Mouse (Mus musculus): ENCODE measurements around the gene Eps8. TPM values are rescaled to one million over a fixed set of nuclear protein-coding genes. Genes with fewer than 3 reads are reported as not detected.

Eps8 gene
- polyA plus RNA-seq, 1 experiment from 2014 or later, result 5.5 TPM

GRCm38 (mm10) chr6:137514872-137515271, 139.8 kb downstream of the Eps8 start:
- no peaks in the 10 kb centered on the region for H3K27me3 ChIP-seq (ENCODE audit: low read depth, poor library complexity, severe bottlenecking)
- H3K4me1 ChIP-seq, result peaks cover 2% of the 10 kb centered on the region; the same call in 1 of the 2 replicates
- H3K36me3 ChIP-seq, result no peaks in the 10 kb centered on the region
- no peak overlapping the region for H3K4me3 ChIP-seq
- 91% methylated on average over 4 of the region's 4 CpGs for WGBS
- H3K9me3 ChIP-seq (replicated peaks), result no peaks in the 10 kb centered on the region
- no peak for DNase-seq (ENCODE audit: low spot score)
- H3K27ac ChIP-seq (replicated peaks), result no peak overlapping the region

- WGBS, result 91% methylated on average over 5 of the region's 5 CpGs
These were observed 141.9 kb downstream of the Eps8 start for GRCm38 (mm10) chr6:137512753-137513152.

GRCm38 (mm10) chr6:137509341-137510045, 145.2 kb downstream of the Eps8 start:
- no peaks in the 10 kb centered on the region for H3K9me3 ChIP-seq (replicated peaks)
- DNase-seq (ENCODE audit: low spot score), result no peak
- 90% methylated on average over 14 of the region's 14 CpGs for WGBS
- H3K4me3 ChIP-seq, result no peak overlapping the region
- no peaks in the 10 kb centered on the region; the same call in 1 of the 2 replicates for H3K36me3 ChIP-seq
- H3K4me1 ChIP-seq, result no peaks in the 10 kb centered on the region
- no peaks in the 10 kb centered on the region for H3K27me3 ChIP-seq (ENCODE audit: low read depth, poor library complexity, severe bottlenecking)
- H3K27ac ChIP-seq (replicated peaks), result no peak overlapping the region

More at GRCm38 (mm10) chr6:137512753-137513152, 141.9 kb downstream of the Eps8 start:
- H3K9me3 ChIP-seq (replicated peaks), result no peaks in the 10 kb centered on the region
- H3K4me1 ChIP-seq, result no peaks in the 10 kb centered on the region
- H3K4me3 ChIP-seq, result no peak overlapping the region
- no peaks in the 10 kb centered on the region for H3K27me3 ChIP-seq (ENCODE audit: low read depth, poor library complexity, severe bottlenecking)
- H3K27ac ChIP-seq (replicated peaks), result no peak overlapping the region
- no peak for DNase-seq (ENCODE audit: low spot score)
- H3K36me3 ChIP-seq, result no peaks in the 10 kb centered on the region; the same call in 1 of the 2 replicates

GRCm38 (mm10) chr6:137508936-137509335, 145.7 kb downstream of the Eps8 start:
- no peaks in the 10 kb centered on the region for H3K9me3 ChIP-seq (replicated peaks)
- H3K36me3 ChIP-seq, result no peaks in the 10 kb centered on the region; the same call in 1 of the 2 replicates
- H3K27me3 ChIP-seq (ENCODE audit: low read depth, poor library complexity, severe bottlenecking), result no peaks in the 10 kb centered on the region
- WGBS, result 95% methylated on average over 19 of the region's 19 CpGs
- no peak overlapping the region for H3K4me3 ChIP-seq
- no peak overlapping the region for H3K27ac ChIP-seq (replicated peaks)
- DNase-seq (ENCODE audit: low spot score), result no peak
- H3K4me1 ChIP-seq, result no peaks in the 10 kb centered on the region

GRCm38 (mm10) chr6:137506563-137506962, 148.1 kb downstream of the Eps8 start:
- H3K4me3 ChIP-seq, result no peak overlapping the region
- no peaks in the 10 kb centered on the region for H3K27me3 ChIP-seq (ENCODE audit: low read depth, poor library complexity, severe bottlenecking)
- H3K4me1 ChIP-seq, result no peaks in the 10 kb centered on the region
- 94% methylated on average over 7 of the region's 7 CpGs for WGBS
- H3K9me3 ChIP-seq (replicated peaks), result no peaks in the 10 kb centered on the region
- DNase-seq (ENCODE audit: low spot score), result no peak
- no peaks in the 10 kb centered on the region; the same call in 1 of the 2 replicates for H3K36me3 ChIP-seq
- no peak overlapping the region for H3K27ac ChIP-seq (replicated peaks)

GRCm38 (mm10) chr6:137505555-137506227, 149.0 kb downstream of the Eps8 start:
- Histone ChIP-seq H3K36me3 (no peaks in the 10 kb centered on the region; the same call in 1 of the 2 replicates), H3K27ac (replicated peaks) (no peak overlapping the region), H3K4me1 (no peaks in the 10 kb centered on the region), H3K4me3 (no peak overlapping the region), H3K9me3 (replicated peaks) (no peaks in the 10 kb centered on the region), H3K27me3 (ENCODE audit: low read depth, poor library complexity, severe bottlenecking) (no peaks in the 10 kb centered on the region)
- DNase-seq (ENCODE audit: low spot score), result no peak
- WGBS, result 88% methylated on average over 3 of the region's 3 CpGs

- H3K4me3 ChIP-seq, result no peak overlapping the region
- DNase-seq (ENCODE audit: low spot score), result no peak
- no peaks in the 10 kb centered on the region; the same call in 1 of the 2 replicates for H3K36me3 ChIP-seq
- H3K27me3 ChIP-seq (ENCODE audit: low read depth, poor library complexity, severe bottlenecking), result no peaks in the 10 kb centered on the region
- WGBS, result 68% methylated on average over 1 of the region's 1 CpGs
- H3K4me1 ChIP-seq, result no peaks in the 10 kb centered on the region
- no peaks in the 10 kb centered on the region for H3K9me3 ChIP-seq (replicated peaks)
- H3K27ac ChIP-seq (replicated peaks), result no peak overlapping the region
These were observed 150.6 kb downstream of the Eps8 start for GRCm38 (mm10) chr6:137504052-137504451.

GRCm38 (mm10) chr6:137503462-137503861, 151.2 kb downstream of the Eps8 start:
- Histone ChIP-seq H3K27me3 (ENCODE audit: low read depth, poor library complexity, severe bottlenecking) (no peaks in the 10 kb centered on the region), H3K4me1 (no peaks in the 10 kb centered on the region), H3K27ac (replicated peaks) (no peak overlapping the region), H3K36me3 (no peaks in the 10 kb centered on the region), H3K4me3 (no peak overlapping the region), H3K9me3 (replicated peaks) (no peaks in the 10 kb centered on the region)
- DNase-seq (ENCODE audit: low spot score), result no peak
- 92% methylated on average over 8 of the region's 8 CpGs for WGBS

- Histone ChIP-seq H3K9me3 (replicated peaks) (no peaks in the 10 kb centered on the region), H3K4me1 (no peaks in the 10 kb centered on the region), H3K27ac (replicated peaks) (no peak overlapping the region), H3K36me3 (no peaks in the 10 kb centered on the region), H3K27me3 (ENCODE audit: low read depth, poor library complexity, severe bottlenecking) (no peaks in the 10 kb centered on the region), H3K4me3 (no peak overlapping the region)
- no peak for DNase-seq (ENCODE audit: low spot score)
- 86% methylated on average over 7 of the region's 7 CpGs for WGBS
These were observed 151.7 kb downstream of the Eps8 start for GRCm38 (mm10) chr6:137503009-137503408.

GRCm38 (mm10) chr6:137498781-137499180, 155.9 kb downstream of the Eps8 start:
- no peak for DNase-seq (ENCODE audit: low spot score)
- Histone ChIP-seq H3K36me3 (no peaks in the 10 kb centered on the region), H3K9me3 (replicated peaks) (no peaks in the 10 kb centered on the region), H3K4me1 (0 out of 2 replicates have a peak, but pooled peaks cover 6% of the 10 kb centered on the region), H3K27me3 (ENCODE audit: low read depth, poor library complexity, severe bottlenecking) (no peaks in the 10 kb centered on the region), H3K4me3 (no peak overlapping the region), H3K27ac (replicated peaks) (no peak overlapping the region)
- WGBS, result 79% methylated on average over 6 of the region's 6 CpGs

- no peak for DNase-seq (ENCODE audit: low spot score)
These were observed 157.4 kb downstream of the Eps8 start for GRCm38 (mm10) chr6:137497208-137497835.

GRCm38 (mm10) chr6:137496562-137496961, 158.1 kb downstream of the Eps8 start:
- Histone ChIP-seq H3K27ac (replicated peaks) (no peak overlapping the region), H3K36me3 (no peaks in the 10 kb centered on the region), H3K27me3 (ENCODE audit: low read depth, poor library complexity, severe bottlenecking) (no peaks in the 10 kb centered on the region), H3K4me1 (0 out of 2 replicates have a peak, but pooled peaks cover 6% of the 10 kb centered on the region), H3K4me3 (no peak overlapping the region), H3K9me3 (replicated peaks) (no peaks in the 10 kb centered on the region)
- WGBS, result 92% methylated on average over 2 of the region's 2 CpGs
- no peak for DNase-seq (ENCODE audit: low spot score)

More at GRCm38 (mm10) chr6:137497208-137497835, 157.4 kb downstream of the Eps8 start:
- no peak overlapping the region for H3K4me3 ChIP-seq
- WGBS, result 92% methylated on average over 8 of the region's 8 CpGs
- no peak overlapping the region for H3K27ac ChIP-seq (replicated peaks)
- H3K4me1 ChIP-seq, result 0 out of 2 replicates have a peak, but pooled peaks cover 6% of the 10 kb centered on the region
- H3K27me3 ChIP-seq (ENCODE audit: low read depth, poor library complexity, severe bottlenecking), result no peaks in the 10 kb centered on the region
- no peaks in the 10 kb centered on the region for H3K36me3 ChIP-seq
- no peaks in the 10 kb centered on the region for H3K9me3 ChIP-seq (replicated peaks)
